Mouse (Mus musculus) embryonic facial prominence, embryonic 12.5 days (tissue): ENCODE results near the gene Mfap3l. TPM values are rescaled to one million over a fixed set of nuclear protein-coding genes. Genes with fewer than 3 reads are reported as not detected.
"Not testable (repeated sequence)": the region's sequence is repeated elsewhere in the genome, so short reads cannot be mapped to it uniquely, and the experiment has no call there.

Experiments used
- ATAC-seq: fragments of 200-750 bp; cut with Nextera tagmentation; 2 replicates; pipeline ENCODE4 v1.8.0; 2017; ENCODE audit not compliant: insufficient number of reproducible peaks, insufficient read depth, low FRiP score, low TSS enrichment
- H3K27ac ChIP-seq: fragments of 300-500 bp; sonication (generic); 2 replicates; pipeline ENCODE4 v1.5.1; 2016; ENCODE audit warnings: mild to moderate bottlenecking
- H3K27me3 ChIP-seq: fragments of 300-500 bp; sonication (generic); 2 replicates; pipeline ENCODE4 v1.6.1; 2016; ENCODE audit warnings: mild to moderate bottlenecking, moderate library complexity
- H3K36me3 ChIP-seq: fragments of 300-500 bp; sonication (generic); 2 replicates; pipeline ENCODE4 v1.6.1; 2016; ENCODE audit warnings: mild to moderate bottlenecking
- H3K4me1 ChIP-seq: fragments of 300-500 bp; sonication (generic); 2 replicates; pipeline ENCODE4 v1.6.1; 2016
- H3K4me2 ChIP-seq: fragments of 300-500 bp; sonication (generic); replicated peaks from 2 replicates; pipeline ENCODE4 v1.6.1; 2016; ENCODE audit warnings: mild to moderate bottlenecking, moderate library complexity
- H3K4me3 ChIP-seq: fragments of 300-500 bp; sonication (generic); 2 replicates; pipeline ENCODE4 v1.5.1; 2016; ENCODE audit warnings: mild to moderate bottlenecking
- H3K9ac ChIP-seq: fragments of 300-500 bp; sonication (generic); 2 replicates; pipeline ENCODE4 v1.6.1; 2016; ENCODE audit warnings: mild to moderate bottlenecking, moderate library complexity
- H3K9me3 ChIP-seq: fragments of 300-500 bp; sonication (generic); 2 replicates; pipeline ENCODE4 v1.6.1; 2016; ENCODE audit warnings: mild to moderate bottlenecking, moderate library complexity
- WGBS: fragments of 180-500 bp; shearing (Covaris S2); methylation state at CpG from one replicate; pipeline ENCODE4 v1.1.7; 2016; 5-methylcytosine and 5-hydroxymethylcytosine counted together
- polyA plus RNA-seq: library from polyadenylated mRNA; unstranded; fragments of >200 nt; fragmentation: Nextera tagmentation; extraction: Ambion mirVana; gene quantifications from 2 replicates; pipeline ENCODE4 v1.2.1, GENCODE M21; 2016

Gene Mfap3l
- polyA plus RNA-seq, 1 experiment from 2014 or later, result 1.7 TPM

DNA sequence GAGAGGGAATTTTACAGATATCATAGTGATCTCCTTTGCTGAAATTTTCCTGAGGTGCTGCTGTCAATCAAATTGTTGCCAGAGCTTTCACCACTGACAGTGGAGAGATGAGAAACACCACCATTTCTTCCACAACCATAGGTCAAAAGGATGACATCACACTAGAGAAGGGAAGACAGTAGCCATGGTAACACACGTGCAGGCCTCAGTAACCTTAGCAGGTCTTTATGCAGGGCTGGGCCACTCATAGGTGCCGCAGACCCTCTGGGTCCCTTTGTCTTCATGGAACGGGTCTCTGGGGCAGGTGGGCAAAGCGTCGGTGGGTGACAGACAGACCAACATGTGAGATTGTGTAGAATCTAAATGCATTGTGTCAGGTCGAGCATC lies 25.5 kb downstream of the Mfap3l start:
- no peak overlapping the region for H3K4me2 ChIP-seq
- H3K9ac ChIP-seq, result no peak overlapping the region
- H3K4me3 ChIP-seq, result no peak overlapping the region
- WGBS, result 77% methylated on average over 6 of the region's 6 CpGs
- no peaks in the 10 kb centered on the region for H3K4me1 ChIP-seq
- no peaks in the 10 kb centered on the region for H3K9me3 ChIP-seq
- H3K27me3 ChIP-seq, result no peaks in the 10 kb centered on the region
- no peak overlapping the region for H3K27ac ChIP-seq
- no peaks in the 10 kb centered on the region for H3K36me3 ChIP-seq
- ATAC-seq, result no peak

GRCm38 (mm10) chr8:60658686-60659085 lies 26.1 kb downstream of the Mfap3l start:
- not testable (repeated sequence) for H3K27ac ChIP-seq, H3K4me1 ChIP-seq, ATAC-seq, H3K36me3 ChIP-seq, H3K9ac ChIP-seq, H3K4me3 ChIP-seq, H3K27me3 ChIP-seq, H3K9me3 ChIP-seq, H3K4me2 ChIP-seq
- WGBS, result 60% methylated on average over 2 of the region's 2 CpGs

DNA sequence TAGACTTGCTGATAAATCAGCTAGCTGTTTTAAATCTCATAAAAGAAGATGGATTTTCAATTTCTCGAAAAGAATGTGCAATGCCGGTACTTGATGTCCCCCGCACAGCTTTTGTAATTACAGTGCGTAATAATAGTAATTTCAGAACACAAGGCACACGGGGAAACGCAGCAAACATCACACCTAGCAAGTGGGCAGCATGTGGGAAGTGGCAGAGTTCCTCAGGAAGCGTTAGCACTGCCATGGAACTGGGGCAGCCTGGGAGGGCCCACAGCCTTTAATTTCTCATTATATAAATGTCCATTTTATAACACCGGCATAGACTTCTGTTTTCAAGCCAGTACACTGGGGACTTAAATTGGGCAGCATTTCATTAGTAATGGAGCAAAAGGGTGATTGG lies 27.1 kb downstream of the Mfap3l start:
- Histone ChIP-seq H3K27me3 (no peaks in the 10 kb centered on the region), H3K9ac (no peak overlapping the region), H3K36me3 (no peaks in the 10 kb centered on the region), H3K9me3 (no peaks in the 10 kb centered on the region), H3K27ac (no peak overlapping the region), H3K4me3 (no peak overlapping the region), H3K4me1 (0 out of 2 replicates have a peak, but pooled peaks cover 3% of the 10 kb centered on the region), H3K4me2 (no peak overlapping the region)
- 84% methylated on average over 8 of the region's 8 CpGs for WGBS
- ATAC-seq, result no peak

GRCm38 (mm10) chr8:60661191-60661590 lies 28.6 kb downstream of the Mfap3l start:
- Histone ChIP-seq H3K27ac (no peak overlapping the region), H3K4me2 (no peak overlapping the region), H3K9me3 (no peaks in the 10 kb centered on the region), H3K4me1 (0 out of 2 replicates have a peak, but pooled peaks cover 3% of the 10 kb centered on the region), H3K9ac (no peak overlapping the region), H3K27me3 (no peaks in the 10 kb centered on the region), H3K36me3 (no peaks in the 10 kb centered on the region), H3K4me3 (no peak overlapping the region)
- no peak for ATAC-seq
- WGBS, result 81% methylated on average over 2 of the region's 2 CpGs

DNA sequence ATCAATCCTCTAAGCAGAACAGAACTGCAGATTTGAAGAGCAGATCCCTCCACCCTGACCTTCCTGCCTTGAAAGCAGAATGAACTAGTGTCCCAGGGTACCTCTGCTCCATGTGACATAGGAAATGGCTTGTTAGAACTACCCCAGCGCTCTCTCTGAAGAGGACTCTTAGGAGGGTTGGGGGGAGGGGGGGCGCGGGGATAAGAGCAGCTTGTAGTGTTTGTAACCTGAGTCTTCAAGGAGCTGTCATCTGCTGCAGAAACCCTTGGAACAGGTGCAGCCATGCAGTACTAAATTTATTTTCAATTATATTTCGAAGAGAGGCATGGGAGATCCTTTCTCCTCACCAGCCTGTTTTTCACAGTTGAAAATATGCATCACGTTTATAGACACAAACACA lies 30.9 kb downstream of the Mfap3l start:
- Histone ChIP-seq H3K27me3 (no peaks in the 10 kb centered on the region), H3K9ac (no peak overlapping the region), H3K4me3 (no peak overlapping the region), H3K9me3 (no peaks in the 10 kb centered on the region), H3K4me1 (0 out of 2 replicates have a peak, but pooled peaks cover 3% of the 10 kb centered on the region), H3K27ac (no peak overlapping the region), H3K4me2 (no peak overlapping the region), H3K36me3 (no peaks in the 10 kb centered on the region)
- WGBS, result 40% methylated on average over 5 of the region's 5 CpGs
- ATAC-seq, result no peak; the same call in 1 of the 2 replicates

- WGBS, result 74% methylated on average over 4 of the region's 4 CpGs
- H3K4me1 ChIP-seq, result 0 out of 2 replicates have a peak, but pooled peaks cover 3% of the 10 kb centered on the region
Observed at GRCm38 (mm10) chr8:60665821-60666220, 33.2 kb downstream of the Mfap3l start.

DNA sequence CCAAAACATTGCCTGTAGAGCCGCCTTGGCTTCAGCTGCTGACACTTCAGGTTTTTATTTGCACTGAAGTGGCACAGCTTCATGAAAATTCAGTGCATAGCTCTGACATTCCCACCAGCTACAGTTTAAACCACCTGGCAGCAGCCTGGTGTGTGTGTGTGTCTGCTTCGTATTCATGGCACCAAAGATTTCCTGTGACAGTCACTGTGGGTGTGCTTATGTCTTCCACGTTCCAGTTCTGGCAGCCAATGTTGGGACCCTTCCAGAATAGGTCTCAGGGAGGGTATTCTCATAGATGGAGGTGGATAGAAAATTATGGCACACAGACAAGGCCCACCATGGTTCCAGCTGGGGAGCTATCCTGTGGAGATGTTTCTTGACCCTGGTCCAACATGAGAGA lies 34.2 kb downstream of the Mfap3l start:
- ATAC-seq, result no peak
- Histone ChIP-seq H3K27me3 (no peaks in the 10 kb centered on the region), H3K4me3 (no peak overlapping the region), H3K36me3 (no peaks in the 10 kb centered on the region), H3K9ac (no peak overlapping the region), H3K27ac (no peak overlapping the region), H3K4me2 (no peak overlapping the region), H3K9me3 (no peaks in the 10 kb centered on the region), H3K4me1 (0 out of 2 replicates have a peak, but pooled peaks cover 3% of the 10 kb centered on the region)
- 77% methylated on average over 3 of the region's 3 CpGs for WGBS

More at GRCm38 (mm10) chr8:60665821-60666220, 33.2 kb downstream of the Mfap3l start:
- H3K36me3 ChIP-seq, result no peaks in the 10 kb centered on the region
- no peak overlapping the region for H3K4me2 ChIP-seq
- no peak overlapping the region for H3K4me3 ChIP-seq
- ATAC-seq, result no peak
- no peaks in the 10 kb centered on the region for H3K9me3 ChIP-seq
- no peak overlapping the region for H3K27ac ChIP-seq
- no peak overlapping the region for H3K9ac ChIP-seq
- H3K27me3 ChIP-seq, result no peaks in the 10 kb centered on the region

DNA sequence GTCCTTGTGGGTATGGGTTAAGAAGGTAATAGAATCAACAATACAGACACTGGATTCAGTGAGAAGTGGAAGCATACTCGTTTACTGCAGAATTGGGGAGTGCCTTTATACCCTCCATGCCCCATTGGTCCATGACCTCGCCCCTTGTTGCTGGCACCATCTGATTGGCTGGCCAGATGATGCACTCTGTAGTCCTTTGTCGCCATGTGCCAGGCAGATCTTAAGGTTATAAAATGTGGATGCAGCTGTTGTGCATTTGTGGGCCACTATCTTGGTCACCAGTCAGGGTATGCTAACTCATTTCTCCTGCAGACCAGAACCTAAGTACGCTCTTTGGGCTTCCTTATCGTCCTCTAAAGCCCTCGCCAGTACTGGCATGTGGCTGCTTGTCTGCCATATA lies 46.0 kb downstream of the Mfap3l start:
- H3K27ac ChIP-seq, result no peak overlapping the region
- no peak overlapping the region for H3K4me3 ChIP-seq
- H3K9ac ChIP-seq, result no peak overlapping the region
- 87% methylated on average over 6 of the region's 6 CpGs for WGBS
- ATAC-seq, result no peak
- no peak overlapping the region for H3K4me2 ChIP-seq
- no peaks in the 10 kb centered on the region for H3K27me3 ChIP-seq
- H3K36me3 ChIP-seq, result no peaks in the 10 kb centered on the region
- no peaks in the 10 kb centered on the region for H3K9me3 ChIP-seq
- no peaks in the 10 kb centered on the region for H3K4me1 ChIP-seq

DNA sequence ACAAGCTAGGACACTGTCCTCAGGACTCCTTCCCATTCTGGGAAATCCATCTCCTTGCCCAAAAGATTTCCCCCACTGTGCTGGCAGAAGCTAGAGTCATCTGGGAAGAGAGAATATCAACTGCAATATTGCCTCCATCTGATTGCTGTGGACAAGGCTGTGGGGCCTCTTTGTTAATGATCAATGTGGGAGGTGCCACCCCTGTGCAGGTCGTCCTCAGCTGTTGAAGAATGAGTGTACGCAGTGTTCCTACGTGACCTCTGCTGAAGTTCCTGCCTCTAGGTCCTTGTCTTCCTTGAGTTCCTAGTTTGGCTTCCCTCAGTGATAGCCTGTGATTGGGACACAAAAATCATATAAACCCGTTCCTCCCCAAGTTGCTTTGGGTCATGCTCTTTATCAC lies 49.2 kb downstream of the Mfap3l start:
- no peak for ATAC-seq
- H3K27me3 ChIP-seq, result no peaks in the 10 kb centered on the region
- no peak overlapping the region for H3K4me3 ChIP-seq
- H3K27ac ChIP-seq, result no peak overlapping the region
- H3K4me2 ChIP-seq, result no peak overlapping the region
- no peaks in the 10 kb centered on the region for H3K4me1 ChIP-seq
- no peaks in the 10 kb centered on the region for H3K9me3 ChIP-seq
- H3K36me3 ChIP-seq, result no peaks in the 10 kb centered on the region
- no peak overlapping the region for H3K9ac ChIP-seq
- WGBS, result 82% methylated on average over 4 of the region's 4 CpGs

GRCm38 (mm10) chr8:60682340-60682739 lies 49.7 kb downstream of the Mfap3l start:
- WGBS, result 94% methylated on average over 2 of the region's 2 CpGs
- H3K4me1 ChIP-seq, result no peaks in the 10 kb centered on the region
- no peaks in the 10 kb centered on the region for H3K9me3 ChIP-seq
- H3K27ac ChIP-seq, result no peak overlapping the region
- no peak for ATAC-seq
- no peaks in the 10 kb centered on the region for H3K36me3 ChIP-seq
- H3K4me3 ChIP-seq, result no peak overlapping the region
- H3K4me2 ChIP-seq, result no peak overlapping the region
- H3K9ac ChIP-seq, result no peak overlapping the region
- no peaks in the 10 kb centered on the region for H3K27me3 ChIP-seq

DNA sequence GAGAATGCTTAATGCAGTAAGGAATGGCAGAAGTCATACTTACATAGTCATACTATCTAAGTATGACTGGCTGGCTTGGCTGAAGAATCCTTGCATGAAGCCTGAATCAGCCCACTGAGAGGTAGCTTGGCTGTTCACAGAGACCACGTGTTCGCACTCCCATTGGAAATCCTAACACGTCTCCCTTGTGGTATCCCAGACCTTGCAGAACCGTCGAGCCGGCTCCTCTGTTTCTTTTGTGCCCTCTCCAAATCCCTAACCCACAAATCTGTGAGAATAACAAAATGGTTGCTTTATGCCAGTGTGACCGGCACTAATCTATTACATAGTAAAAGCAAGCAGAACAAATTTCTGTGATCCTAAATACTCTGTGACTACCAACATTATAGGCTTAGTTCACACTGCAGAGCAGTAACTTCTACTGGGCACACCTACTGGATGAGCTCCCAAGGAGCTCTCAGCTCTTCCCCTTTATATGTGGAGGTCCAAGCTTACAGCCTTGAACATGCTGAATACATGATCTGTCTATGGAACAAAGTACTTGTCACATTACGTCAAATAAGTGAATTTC lies 79.0 kb downstream of the Mfap3l start:
- no peak overlapping the region for H3K9ac ChIP-seq
- 79% methylated on average over 8 of the region's 8 CpGs for WGBS
- H3K4me2 ChIP-seq, result no peak overlapping the region
- H3K9me3 ChIP-seq, result no peaks in the 10 kb centered on the region
- ATAC-seq, result no peak
- no peak overlapping the region for H3K27ac ChIP-seq
- no peaks in the 10 kb centered on the region for H3K27me3 ChIP-seq
- H3K4me1 ChIP-seq, result no peaks in the 10 kb centered on the region
- H3K36me3 ChIP-seq, result no peaks in the 10 kb centered on the region
- H3K4me3 ChIP-seq, result no peak overlapping the region

- no peak for ATAC-seq
- H3K9me3 ChIP-seq, result no peaks in the 10 kb centered on the region
- no peak overlapping the region for H3K9ac ChIP-seq
- no peaks in the 10 kb centered on the region for H3K36me3 ChIP-seq
- H3K27ac ChIP-seq, result no peak overlapping the region
- no peak overlapping the region for H3K4me2 ChIP-seq
- WGBS, result 52% methylated on average over 1 of the region's 3 CpGs
- no peaks in the 10 kb centered on the region for H3K27me3 ChIP-seq
- H3K4me1 ChIP-seq, result no peaks in the 10 kb centered on the region
- H3K4me3 ChIP-seq, result no peak overlapping the region
Observed at GRCm38 (mm10) chr8:60714724-60715123, 82.1 kb downstream of the Mfap3l start.

DNA sequence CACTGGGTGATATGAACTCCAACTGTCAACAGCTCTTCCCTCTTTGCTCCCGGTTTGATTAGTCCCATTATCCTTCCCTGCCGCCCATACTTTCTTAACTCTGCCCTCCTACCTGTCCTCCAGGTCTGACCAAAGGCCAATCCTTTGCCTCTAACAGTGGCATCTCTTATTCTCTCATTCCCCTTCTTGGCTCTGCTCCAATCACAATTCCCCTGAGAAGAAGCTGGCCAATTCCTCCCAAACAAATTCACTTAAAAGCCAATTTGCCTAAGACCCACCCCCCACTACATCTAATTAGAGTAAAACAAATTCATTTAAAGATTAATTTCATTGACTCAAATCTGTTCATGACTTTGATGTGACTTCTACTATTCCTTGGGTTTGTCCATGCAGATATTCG lies 86.1 kb downstream of the Mfap3l start:
- no peak for ATAC-seq
- 63% methylated on average over 3 of the region's 3 CpGs for WGBS
- Histone ChIP-seq H3K27me3 (no peaks in the 10 kb centered on the region), H3K9me3 (no peaks in the 10 kb centered on the region), H3K4me1 (no peaks in the 10 kb centered on the region), H3K4me2 (no peak overlapping the region), H3K27ac (no peak overlapping the region), H3K4me3 (no peak overlapping the region), H3K9ac (no peak overlapping the region), H3K36me3 (no peaks in the 10 kb centered on the region)
